Mouse (Mus musculus): ENCODE data around the gene Ppme1.

Ppme1 gene

GRCm38 (mm10) chr7:100327514-100327913 lies 44.6 kb downstream of the Ppme1 start:
- no peak for DNase-seq (ENCODE audit: low spot score)

- peak; percentile 13 for DNase-seq (ENCODE audit: low spot score)
These were observed 46.6 kb downstream of the Ppme1 start for GRCm38 (mm10) chr7:100325482-100325881.

- DNase-seq (ENCODE audit: low spot score): no peak
These were observed 48.4 kb downstream of the Ppme1 start for GRCm38 (mm10) chr7:100323721-100324120.

- no peak for DNase-seq (ENCODE audit: low spot score)
These were observed 54.6 kb downstream of the Ppme1 start for GRCm38 (mm10) chr7:100317534-100317933.

- DNase-seq (ENCODE audit: low spot score): no peak
These were observed 55.2 kb downstream of the Ppme1 start for GRCm38 (mm10) chr7:100316924-100317323.

- no peak for DNase-seq (ENCODE audit: low spot score)
These were observed 59.4 kb downstream of the Ppme1 start for GRCm38 (mm10) chr7:100312716-100313115.

GRCm38 (mm10) chr7:100310290-100310689 lies 61.8 kb downstream of the Ppme1 start:
- no peak for DNase-seq (ENCODE audit: low spot score)

GRCm38 (mm10) chr7:100309679-100310078 lies 62.4 kb downstream of the Ppme1 start:
- no peak for DNase-seq (ENCODE audit: low spot score)

GRCm38 (mm10) chr7:100309216-100309615 lies 62.9 kb downstream of the Ppme1 start:
- DNase-seq (ENCODE audit: low spot score): peak; percentile 24

- DNase-seq (ENCODE audit: low spot score): no peak
These were observed 64.0 kb downstream of the Ppme1 start for GRCm38 (mm10) chr7:100307872-100308653.

GRCm38 (mm10) chr7:100305894-100306293 lies 66.2 kb downstream of the Ppme1 start:
- DNase-seq (ENCODE audit: low spot score): no peak

GRCm38 (mm10) chr7:100302316-100302715 lies 69.8 kb downstream of the Ppme1 start:
- DNase-seq (ENCODE audit: low spot score): peak; percentile 66

- DNase-seq (ENCODE audit: low spot score): no peak
These were observed 70.7 kb downstream of the Ppme1 start for GRCm38 (mm10) chr7:100301390-100301789.

- no peak for DNase-seq (ENCODE audit: low spot score)
These were observed 73.1 kb downstream of the Ppme1 start for GRCm38 (mm10) chr7:100298861-100299510.

- DNase-seq (ENCODE audit: low spot score): no peak
These were observed 75.4 kb downstream of the Ppme1 start for GRCm38 (mm10) chr7:100296699-100297098.

GRCm38 (mm10) chr7:100295745-100296144 lies 76.4 kb downstream of the Ppme1 start:
- DNase-seq (ENCODE audit: low spot score): no peak

GRCm38 (mm10) chr7:100293546-100293945 lies 78.6 kb downstream of the Ppme1 start:
- no peak for DNase-seq (ENCODE audit: low spot score)

- peak; percentile 37 for DNase-seq (ENCODE audit: low spot score)
These were observed 83.5 kb downstream of the Ppme1 start for GRCm38 (mm10) chr7:100288622-100289021.

GRCm38 (mm10) chr7:100287748-100288578 lies 84.1 kb downstream of the Ppme1 start:
- DNase-seq (ENCODE audit: low spot score): peak; percentile 57

GRCm38 (mm10) chr7:100285383-100285782 lies 86.7 kb downstream of the Ppme1 start, which contains the start of gene P4ha3:
Gene P4ha3 (plus strand): TSS chr7:100285520.
- DNase-seq (ENCODE audit: low spot score): no peak

- DNase-seq (ENCODE audit: low spot score): no peak
These were observed 88.8 kb downstream of the Ppme1 start for GRCm38 (mm10) chr7:100283298-100283697.

- DNase-seq (ENCODE audit: low spot score): no peak
These were observed 90.5 kb downstream of the Ppme1 start for GRCm38 (mm10) chr7:100281596-100281995.

All from adipocyte (in vitro differentiated cells).